Mouse (Mus musculus) midbrain, embryonic 11.5 days (tissue): ENCODE measurements around the gene Gaa. TPM values are rescaled to one million over a fixed set of nuclear protein-coding genes. Genes with fewer than 3 reads are reported as not detected.
A peak's percentile ranks its signal among the peaks of the same experiment; 100 is the strongest.

Experiments used
- ATAC-seq: fragments of 200-750 bp; cut with Nextera tagmentation; 2 replicates; pipeline ENCODE4 v1.8.0; 2017; ENCODE audit warnings: moderate TSS enrichment, moderate library complexity; ENCODE audit not compliant: low FRiP score
- DNase-seq: peaks from one replicate; pipeline ENCODE4 v3.0.0; 2015; ENCODE audit warnings: low spot score; ENCODE audit errors: missing footprints
- H3K27ac ChIP-seq: fragments of 300-500 bp; sonication (generic); 2 replicates; pipeline ENCODE4 v1.5.1; 2014; ENCODE audit warnings: low read depth, low read length
- H3K27me3 ChIP-seq: fragments of 300-500 bp; sonication (generic); 2 replicates; pipeline ENCODE4 v1.6.1; 2014; ENCODE audit warnings: mild to moderate bottlenecking, low read length, moderate library complexity, mixed read lengths; ENCODE audit not compliant: control insufficient read depth, insufficient read depth
- H3K36me3 ChIP-seq: fragments of 300-500 bp; sonication (generic); 2 replicates; pipeline ENCODE4 v1.6.1; 2014; ENCODE audit warnings: mild to moderate bottlenecking, low read length, moderate library complexity, mixed read lengths; ENCODE audit not compliant: control insufficient read depth, insufficient read depth
- H3K4me1 ChIP-seq: fragments of 300-500 bp; sonication (generic); 2 replicates; pipeline ENCODE4 v1.6.1; 2014; ENCODE audit warnings: low read length; ENCODE audit not compliant: control insufficient read depth, insufficient read depth
- H3K4me2 ChIP-seq: fragments of 300-500 bp; sonication (generic); 2 replicates; pipeline ENCODE4 v1.6.1; 2014; ENCODE audit warnings: mild to moderate bottlenecking, moderate library complexity
- H3K4me3 ChIP-seq: fragments of 300-500 bp; sonication (generic); 2 replicates; pipeline ENCODE4 v1.5.1; 2014; ENCODE audit warnings: low read depth, low read length
- H3K9ac ChIP-seq: fragments of 300-500 bp; sonication (generic); 2 replicates; pipeline ENCODE4 v1.6.1; 2014; ENCODE audit warnings: low read length
- H3K9me3 ChIP-seq: fragments of 300-500 bp; sonication (generic); 2 replicates; pipeline ENCODE4 v1.6.1; 2016; ENCODE audit warnings: low read length; ENCODE audit not compliant: control insufficient read depth
- WGBS: fragments of 180-500 bp; shearing (Covaris S2); extraction: QIAGEN DNeasy Blood & Tissue Kit; methylation state at CpG from one replicate; pipeline ENCODE4 v1.1.7; 2014; 5-methylcytosine and 5-hydroxymethylcytosine counted together
- polyA plus RNA-seq: library from polyadenylated mRNA; unstranded; fragments of >200 nt; fragmentation: Nextera tagmentation; extraction: Ambion mirVana; gene quantifications from 2 replicates; pipeline ENCODE4 v1.2.1, GENCODE M21; 2014

The Gaa gene
- polyA plus RNA-seq, 1 experiment from 2014 or later, result 19.0 TPM

DNA sequence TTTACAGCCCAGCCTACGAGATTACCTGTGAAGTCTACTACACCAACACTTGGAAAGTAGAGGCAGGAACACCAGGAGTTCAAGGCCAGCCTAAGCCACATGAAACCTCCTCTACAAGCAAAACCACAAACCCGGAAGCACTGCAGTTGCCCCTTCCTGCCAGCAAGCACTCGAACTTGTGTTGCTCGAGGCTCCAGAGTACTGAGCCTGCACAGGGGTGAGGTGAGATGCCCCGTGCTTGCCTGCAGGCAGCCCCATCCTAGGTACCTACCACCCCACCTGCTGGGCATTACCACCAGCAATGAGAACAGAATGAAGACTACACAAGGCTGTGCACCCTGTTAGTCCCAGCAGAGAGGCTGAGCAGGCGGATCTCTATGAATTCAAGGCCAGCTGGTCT lies 30.3 kb downstream of the Gaa start:
- no peak overlapping the region; the same call in 1 of the 2 replicates for H3K9ac ChIP-seq
- WGBS, result 88% methylated on average over 6 of the region's 6 CpGs

GRCm38 (mm10) chr11:119298917-119299316 lies 31.2 kb downstream of the Gaa start:
- H3K36me3 ChIP-seq, result peaks cover 27% of the 10 kb centered on the region
- ATAC-seq (no peak), DNase-seq (no peak)
- peak overlapping the region; percentile 93 for H3K4me3 ChIP-seq
- no peak overlapping the region for H3K27ac ChIP-seq
- no peaks in the 10 kb centered on the region for H3K27me3 ChIP-seq
- no peaks in the 10 kb centered on the region for H3K9me3 ChIP-seq
- H3K4me1 ChIP-seq, result peaks cover 16% of the 10 kb centered on the region
- 22% methylated on average over 7 of the region's 7 CpGs for WGBS
- peak overlapping the region; percentile 94 for H3K9ac ChIP-seq
- peak overlapping the region; percentile 89 for H3K4me2 ChIP-seq

More for the DNA sequence above, 30.3 kb downstream of the Gaa start:
- no peak overlapping the region for H3K4me2 ChIP-seq
- H3K27ac ChIP-seq, result no peak overlapping the region
- H3K36me3 ChIP-seq, result peaks cover 34% of the 10 kb centered on the region
- DNase-seq (peak; percentile 78), ATAC-seq (no peak)
- H3K9me3 ChIP-seq, result no peaks in the 10 kb centered on the region
- H3K4me1 ChIP-seq, result peaks cover 16% of the 10 kb centered on the region
- no peak overlapping the region for H3K4me3 ChIP-seq
- no peaks in the 10 kb centered on the region for H3K27me3 ChIP-seq

DNA sequence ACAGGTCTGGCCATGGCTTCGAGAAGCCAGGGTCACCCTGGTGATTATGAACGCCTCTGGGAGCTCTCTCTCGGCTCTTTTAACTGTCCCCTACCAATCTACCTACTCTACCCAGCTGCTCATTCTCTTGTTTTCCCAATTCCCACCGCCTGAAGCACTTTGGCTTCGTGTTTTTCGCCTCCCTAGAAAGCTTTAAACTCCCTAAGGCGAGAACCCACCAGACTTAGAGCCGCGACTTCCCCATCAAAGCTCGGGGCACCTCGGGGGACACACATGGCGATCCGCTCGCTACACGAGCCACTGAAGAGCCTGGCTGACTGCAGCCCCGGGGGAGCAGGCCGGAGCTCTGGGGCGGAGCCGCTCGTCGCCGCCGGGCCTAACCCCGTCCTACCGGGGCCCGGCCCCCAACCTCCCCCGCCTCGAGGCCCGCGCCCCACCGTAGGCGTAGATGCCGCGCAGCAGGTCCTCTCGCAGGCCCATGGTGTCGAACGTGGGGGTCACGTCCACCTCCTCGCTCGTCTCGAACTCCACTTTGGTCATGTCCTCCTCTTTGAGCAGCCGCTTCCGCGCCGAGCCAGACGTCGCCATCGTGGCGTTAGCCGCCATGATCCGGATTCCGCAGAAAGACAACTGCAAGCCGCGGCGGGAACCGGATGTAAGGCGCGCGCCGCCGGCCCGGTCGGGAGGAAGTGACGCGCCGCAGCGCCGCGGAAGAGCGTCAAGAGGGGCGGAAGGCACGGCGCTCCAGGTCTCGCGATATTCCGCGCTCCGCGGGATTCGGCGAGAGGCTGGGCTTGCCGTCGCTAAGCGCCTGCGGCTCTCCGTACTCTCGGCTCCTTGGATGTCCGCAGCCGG lies 31.9 kb downstream of the Gaa start, which contains the start of gene Eif4a3:
Eif4a3 (minus strand) TSS at position 699 of the 855 bp plus-strand sequence.
- H3K4me2 ChIP-seq, result peak within 1 kb of the TSS; percentile 89
- WGBS, result under 1% methylated on average over 89 of the region's 89 CpGs
- H3K27me3 ChIP-seq, result no peaks in the 10 kb centered on the region
- peaks cover 16% of the 10 kb centered on the region for H3K4me1 ChIP-seq
- peak within 1 kb of the TSS; percentile 93 for H3K4me3 ChIP-seq
- H3K27ac ChIP-seq, result peak within 1 kb of the TSS; percentile 97
- peak within 1 kb of the TSS; percentile 94 for H3K9ac ChIP-seq
- ATAC-seq (peak; percentile 96), DNase-seq (peak; percentile 100)
- no peaks in the 10 kb centered on the region for H3K9me3 ChIP-seq
- H3K36me3 ChIP-seq, result peaks cover 20% of the 10 kb centered on the region

DNA sequence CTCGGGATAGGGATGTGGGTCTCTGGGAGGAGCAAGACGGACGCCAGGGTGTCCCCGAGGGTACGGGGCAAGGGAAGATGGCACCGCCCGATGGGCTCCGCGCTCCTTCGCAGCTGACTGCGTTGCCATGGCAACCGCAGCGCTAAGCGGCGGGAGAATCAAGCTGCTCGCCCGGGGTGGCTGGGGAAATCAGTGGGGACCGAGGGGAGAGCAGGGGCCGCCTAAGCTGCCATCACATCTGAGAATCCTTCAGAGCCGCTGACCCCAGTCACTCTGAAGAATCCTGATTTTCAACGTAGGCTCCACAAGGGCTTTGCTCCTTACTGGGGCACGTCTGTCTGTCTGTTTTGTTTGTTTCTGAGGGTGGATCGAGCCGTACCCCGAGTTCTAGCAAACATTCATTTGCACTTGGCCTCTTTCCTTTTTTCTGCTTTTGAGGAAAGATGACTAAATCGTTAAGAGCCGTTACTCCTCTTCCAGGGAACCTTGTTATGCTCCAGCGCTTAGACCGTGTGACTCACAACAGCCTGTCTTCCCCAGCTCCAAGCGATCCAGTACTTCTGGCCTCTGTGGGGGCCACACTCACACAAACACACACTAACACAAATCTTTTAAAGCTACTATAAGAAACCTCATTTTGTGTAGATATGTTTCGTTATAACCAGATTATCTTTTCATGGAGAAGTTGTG lies 32.7 kb downstream of the Gaa start:
- H3K4me3 ChIP-seq, result peak overlapping the region; percentile 93
- H3K4me2 ChIP-seq, result peak overlapping the region; percentile 56
- H3K9me3 ChIP-seq, result no peaks in the 10 kb centered on the region
- H3K36me3 ChIP-seq, result peaks cover 14% of the 10 kb centered on the region
- H3K9ac ChIP-seq, result peak overlapping the region; percentile 94
- no peak for DNase-seq
- peak overlapping the region; percentile 97 for H3K27ac ChIP-seq
- H3K4me1 ChIP-seq, result peaks cover 16% of the 10 kb centered on the region
- ATAC-seq, result 0 out of 2 replicates have a peak, but pooled peaks have one; percentile 11
- WGBS, result 1% methylated on average over 31 of the region's 31 CpGs
- H3K27me3 ChIP-seq, result no peaks in the 10 kb centered on the region

DNA sequence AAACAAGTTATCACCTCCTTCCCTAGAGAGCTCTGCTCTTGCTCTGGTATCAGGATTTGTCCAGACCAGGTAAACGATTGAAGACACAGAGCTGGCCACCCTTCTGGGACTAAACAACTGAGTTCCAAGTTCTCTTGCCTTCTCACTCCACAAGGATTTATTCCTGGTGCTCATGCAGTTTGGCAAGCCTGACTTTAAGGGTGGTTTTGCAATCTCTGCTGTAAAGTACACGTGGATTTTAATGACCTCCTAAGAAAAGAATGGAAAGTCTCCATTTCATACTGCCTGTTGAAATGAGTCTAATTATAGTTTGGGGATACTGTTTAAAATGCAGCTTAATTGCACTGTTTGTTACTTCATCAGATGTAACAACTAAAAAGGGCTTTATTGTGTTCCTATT lies 33.3 kb downstream of the Gaa start:
- DNase-seq (no peak), ATAC-seq (no peak)
- H3K4me3 ChIP-seq, result peak overlapping the region; percentile 93; the same call in 1 of the 2 replicates
- WGBS, result 33% methylated on average over 2 of the region's 2 CpGs
- H3K4me1 ChIP-seq, result peaks cover 16% of the 10 kb centered on the region
- no peak overlapping the region for H3K27ac ChIP-seq
- H3K9ac ChIP-seq, result peak overlapping the region; percentile 94; the same call in 1 of the 2 replicates
- peak overlapping the region; percentile 56 for H3K4me2 ChIP-seq
- H3K9me3 ChIP-seq, result no peaks in the 10 kb centered on the region
- peaks cover 8% of the 10 kb centered on the region for H3K36me3 ChIP-seq
- no peaks in the 10 kb centered on the region for H3K27me3 ChIP-seq

- ATAC-seq (0 out of 2 replicates have a peak, but pooled peaks have one; percentile 27), DNase-seq (peak; percentile 92)
- Histone ChIP-seq H3K9me3 (no peaks in the 10 kb centered on the region), H3K27ac (no peak overlapping the region), H3K4me3 (no peak overlapping the region), H3K9ac (no peak overlapping the region), H3K4me1 (peaks cover 6% of the 10 kb centered on the region), H3K27me3 (no peaks in the 10 kb centered on the region), H3K36me3 (no peaks in the 10 kb centered on the region), H3K4me2 (no peak overlapping the region)
- 44% methylated on average over 16 of the region's 16 CpGs for whole genome bisulfite sequencing
Observed at GRCm38 (mm10) chr11:119304904-119305712, 37.4 kb downstream of the Gaa start.

DNA sequence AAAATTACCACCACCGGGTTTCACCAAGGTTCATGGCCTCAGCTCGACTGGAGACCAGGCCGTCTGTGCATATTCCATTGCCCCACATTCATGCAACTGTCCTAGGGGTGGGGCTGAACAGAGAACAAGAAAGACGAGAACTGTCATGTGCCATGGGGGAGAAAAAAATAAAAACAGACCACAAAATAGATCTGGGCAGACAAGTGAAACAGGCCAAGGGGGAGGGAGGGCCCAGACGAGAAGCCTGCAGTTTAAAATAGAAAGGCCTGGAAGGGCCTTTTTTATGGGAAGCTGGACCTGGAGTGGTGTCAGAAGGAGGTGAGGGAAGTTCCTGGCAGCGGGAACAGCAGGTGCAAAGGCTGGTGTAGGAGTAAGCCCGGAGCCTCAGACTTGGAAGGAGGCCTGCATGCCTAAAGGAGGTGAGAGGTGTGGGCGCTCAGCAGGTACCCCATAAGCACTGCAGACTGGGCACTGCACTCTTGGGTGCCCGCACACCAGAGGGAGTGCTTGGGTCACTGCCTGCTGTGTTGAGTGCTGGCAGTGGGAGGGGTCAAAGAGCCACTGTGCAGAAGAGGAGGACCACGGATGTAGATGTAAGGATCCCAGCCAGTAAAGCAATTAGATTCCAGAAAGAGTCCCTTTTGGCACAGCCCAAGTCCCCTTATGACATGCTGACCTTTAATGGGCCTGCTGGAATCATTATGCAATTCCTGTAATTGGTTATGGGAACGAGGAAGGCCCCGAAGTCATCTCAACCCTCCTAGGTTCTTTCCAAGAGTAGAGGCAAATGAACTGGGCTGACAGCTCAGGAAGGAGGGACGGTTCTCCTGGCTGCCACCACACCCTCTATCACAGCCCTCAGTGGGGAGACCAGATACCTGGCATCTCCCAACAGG lies 39.3 kb downstream of the Gaa start:
- no peaks in the 10 kb centered on the region for H3K4me1 ChIP-seq
- no peaks in the 10 kb centered on the region for H3K36me3 ChIP-seq
- 70% methylated on average over 13 of the region's 13 CpGs for WGBS
- no peaks in the 10 kb centered on the region for H3K27me3 ChIP-seq
- no peak overlapping the region for H3K27ac ChIP-seq
- no peak overlapping the region for H3K4me2 ChIP-seq
- H3K4me3 ChIP-seq, result no peak overlapping the region
- no peak for DNase-seq
- H3K9me3 ChIP-seq, result no peaks in the 10 kb centered on the region
- ATAC-seq, result no peak
- no peak overlapping the region for H3K9ac ChIP-seq

GRCm38 (mm10) chr11:119307658-119307867 lies 39.9 kb downstream of the Gaa start, which contains the start of gene Card14:
Gene Card14, plus strand, starts transcription at chr11:119307768.
- no peaks in the 10 kb centered on the region for H3K27me3 ChIP-seq
- DNase-seq (no peak), ATAC-seq (no peak)
- H3K9me3 ChIP-seq, result no peaks in the 10 kb centered on the region
- H3K4me2 ChIP-seq, result no peak within 1 kb of the TSS
- no peaks in the 10 kb centered on the region for H3K4me1 ChIP-seq
- H3K36me3 ChIP-seq, result no peaks in the 10 kb centered on the region
- H3K9ac ChIP-seq, result no peak within 1 kb of the TSS
- 43% methylated on average over 1 of the region's 1 CpGs for WGBS
- no peak within 1 kb of the TSS for H3K27ac ChIP-seq
- H3K4me3 ChIP-seq, result no peak within 1 kb of the TSS
